Mouse (Mus musculus) kidney, embryonic 14.5 days (tissue): ENCODE results near the gene Grin2b. TPM values are rescaled to one million over a fixed set of nuclear protein-coding genes. Genes with fewer than 3 reads are reported as not detected.
"Not testable (repeated sequence)": the region's sequence is repeated elsewhere in the genome, so short reads cannot be mapped to it uniquely, and the experiment has no call there.

Experiments
- ATAC-seq: fragments of 200-750 bp; cut with Nextera tagmentation; 2 replicates; pipeline ENCODE4 v1.8.0; 2017; ENCODE audit warnings: moderate number of reproducible peaks, mild to moderate bottlenecking, moderate TSS enrichment, moderate library complexity; ENCODE audit not compliant: low FRiP score, low TSS enrichment
- H3K27ac ChIP-seq: fragments of 300-500 bp; sonication (generic); 2 replicates; pipeline ENCODE4 v1.5.1; 2014; ENCODE audit warnings: low read depth, mild to moderate bottlenecking, low read length, moderate library complexity, mixed read lengths
- H3K27me3 ChIP-seq: fragments of 300-500 bp; sonication (generic); 2 replicates; pipeline ENCODE4 v1.6.1; 2014; ENCODE audit warnings: mild to moderate bottlenecking, low read length; ENCODE audit not compliant: control insufficient read depth, insufficient read depth
- H3K36me3 ChIP-seq: fragments of 300-500 bp; sonication (generic); 2 replicates; pipeline ENCODE4 v1.6.1; 2014; ENCODE audit warnings: low read length, mixed read lengths; ENCODE audit not compliant: control insufficient read depth, insufficient read depth
- H3K4me1 ChIP-seq: fragments of 300-500 bp; sonication (generic); 2 replicates; pipeline ENCODE4 v1.6.1; 2014; ENCODE audit warnings: low read length, mixed read lengths; ENCODE audit not compliant: control insufficient read depth, insufficient read depth
- H3K4me2 ChIP-seq: fragments of 300-500 bp; sonication (generic); replicated peaks from 2 replicates; pipeline ENCODE4 v1.6.1; 2014; ENCODE audit warnings: low read depth, mild to moderate bottlenecking, low read length
- H3K4me3 ChIP-seq: fragments of 300-500 bp; sonication (generic); 2 replicates; pipeline ENCODE4 v1.5.1; 2014; ENCODE audit warnings: mild to moderate bottlenecking, low read length
- H3K9ac ChIP-seq: fragments of 300-500 bp; sonication (generic); 2 replicates; pipeline ENCODE4 v1.6.1; 2014; ENCODE audit warnings: low read depth, mild to moderate bottlenecking, low read length, moderate library complexity
- H3K9me3 ChIP-seq: fragments of 300-500 bp; sonication (generic); 2 replicates; pipeline ENCODE4 v1.6.1; 2016; ENCODE audit warnings: low read length; ENCODE audit not compliant: control insufficient read depth
- WGBS: fragments of 180-500 bp; shearing (Covaris S2); extraction: QIAGEN DNeasy Blood & Tissue Kit; methylation state at CpG from one replicate; pipeline ENCODE4 v1.1.7; 2014; 5-methylcytosine and 5-hydroxymethylcytosine counted together
- microRNA-seq: library from miRNA; unstranded; fragments of <30 nt; microRNA quantifications from one replicate; pipeline ENCODE4, GENCODE M21; 2016
- polyA plus RNA-seq: library from polyadenylated mRNA; unstranded; fragments of >200 nt; fragmentation: Nextera tagmentation; extraction: Ambion mirVana; gene quantifications from 2 replicates; pipeline ENCODE4 v1.2.1, GENCODE M21; 2014

Gene Grin2b
- polyA plus RNA-seq, 1 experiment from 2014 or later: 0.05 TPM

DNA sequence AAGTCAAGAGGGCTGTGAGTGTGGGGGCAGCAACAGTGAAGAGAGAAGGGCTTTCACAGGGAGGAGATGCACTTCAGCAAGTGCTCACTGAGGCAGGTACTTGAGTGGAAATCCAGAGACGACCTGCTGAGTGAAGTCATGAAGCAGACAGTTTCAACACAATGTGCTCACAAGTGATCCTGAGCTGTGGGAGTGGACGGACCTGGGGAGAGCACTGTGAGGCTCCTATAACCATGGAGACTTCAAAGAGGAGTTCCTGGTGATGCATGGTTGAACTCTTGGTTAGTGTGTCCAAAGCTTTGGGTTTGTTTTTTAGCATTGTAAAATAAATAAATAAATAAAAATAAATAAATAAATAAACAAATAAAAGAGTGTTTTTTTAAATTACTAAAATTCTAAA lies 489.1 kb downstream of the Grin2b start:
- 0 out of 2 replicates have a peak, but pooled peaks cover 6% of the 10 kb centered on the region for H3K4me1 ChIP-seq
- H3K27ac ChIP-seq: no peak overlapping the region
- no peak overlapping the region for H3K4me2 ChIP-seq
- H3K36me3 ChIP-seq: no peaks in the 10 kb centered on the region
- H3K27me3 ChIP-seq: no peaks in the 10 kb centered on the region
- no peaks in the 10 kb centered on the region for H3K9me3 ChIP-seq
- 0 out of 2 replicates have a peak, but pooled peaks have one; percentile 62 for ATAC-seq
- no peak overlapping the region for H3K4me3 ChIP-seq
- 30% methylated on average over 2 of the region's 2 CpGs for WGBS
- no peak overlapping the region for H3K9ac ChIP-seq

DNA sequence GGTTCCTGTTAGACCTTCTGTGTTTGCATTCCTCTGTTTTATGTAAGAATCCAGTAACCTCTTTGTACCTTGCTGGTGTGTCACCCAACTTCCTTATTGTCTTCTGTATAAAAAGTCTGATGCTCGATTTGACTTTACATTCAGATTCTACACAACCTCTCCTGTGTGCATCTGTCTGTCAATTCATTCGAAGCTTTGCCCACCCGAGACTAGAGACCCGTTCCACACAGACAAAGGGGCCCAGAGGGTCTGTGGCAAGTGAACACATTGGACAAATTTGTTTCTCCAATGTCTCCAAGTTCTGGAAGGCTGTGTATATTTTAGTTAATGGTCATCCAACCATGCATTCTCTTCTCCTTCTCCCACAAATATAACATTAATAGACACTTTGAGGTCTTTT lies 491.9 kb downstream of the Grin2b start:
- H3K9me3 ChIP-seq, H3K4me3 ChIP-seq, ATAC-seq, H3K4me1 ChIP-seq, H3K9ac ChIP-seq, H3K27me3 ChIP-seq, H3K36me3 ChIP-seq, H3K27ac ChIP-seq, H3K4me2 ChIP-seq: not testable (repeated sequence)
- 92% methylated on average over 4 of the region's 4 CpGs for WGBS

DNA sequence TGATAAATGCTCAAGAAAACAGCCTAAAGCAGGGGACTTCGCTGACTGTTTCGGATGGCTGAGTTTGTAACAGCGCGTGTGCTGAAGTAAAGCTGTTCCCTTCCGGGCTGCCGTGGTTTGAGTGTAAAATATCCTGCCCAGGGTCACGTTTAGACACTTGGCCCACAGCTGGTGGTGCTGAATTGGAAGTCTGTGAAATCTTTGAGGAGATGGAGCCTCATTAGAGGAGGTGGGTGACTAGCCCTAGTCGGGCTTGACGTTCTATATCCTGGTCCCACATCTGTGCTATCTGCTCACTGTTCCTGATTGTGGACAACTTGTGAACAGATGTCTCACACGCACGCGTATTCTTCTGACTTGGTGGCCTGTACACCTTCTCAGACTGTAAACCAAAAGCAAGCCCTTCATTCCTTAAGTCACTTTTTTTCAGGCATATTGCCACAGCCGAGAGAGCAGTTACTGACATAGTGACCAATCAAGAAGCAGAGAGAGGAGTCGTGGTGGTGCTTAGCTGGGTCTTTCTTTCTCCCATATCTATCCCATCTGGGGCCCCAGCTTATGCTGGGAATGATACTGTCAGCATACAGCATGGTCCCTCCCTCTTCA lies 493.1 kb downstream of the Grin2b start:
- ATAC-seq: peak; percentile 24; the same call in 1 of the 2 replicates
- H3K4me3 ChIP-seq: no peak overlapping the region
- 47% methylated on average over 14 of the region's 14 CpGs for WGBS

DNA sequence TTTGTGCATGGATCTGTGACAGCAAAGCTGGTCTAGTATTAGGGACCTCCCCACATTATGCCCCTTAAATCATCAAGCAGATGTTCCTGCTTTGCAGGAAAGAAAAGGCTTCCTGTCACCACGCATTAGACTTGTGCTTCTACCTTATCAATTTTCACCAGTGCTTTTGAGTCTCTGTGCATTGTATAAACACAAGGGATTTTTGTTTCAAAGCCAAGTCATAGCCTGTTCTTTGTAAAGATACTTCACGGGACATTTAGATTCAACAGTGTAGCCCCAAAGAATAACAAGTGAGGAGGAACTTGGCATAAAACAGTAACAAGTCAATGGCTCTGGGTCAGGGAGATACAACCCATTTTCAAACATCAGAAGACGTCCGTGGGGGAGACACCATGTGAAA lies 498.9 kb downstream of the Grin2b start:
- no peak for ATAC-seq
- H3K36me3 ChIP-seq: no peaks in the 10 kb centered on the region
- 24% methylated on average over 4 of the region's 4 CpGs for WGBS

More for the DNA sequence above, 493.1 kb downstream of the Grin2b start:
- no peak overlapping the region; the same call in 1 of the 2 replicates for H3K4me2 ChIP-seq
- 0 out of 2 replicates have a peak, but pooled peaks cover 6% of the 10 kb centered on the region for H3K4me1 ChIP-seq
- H3K27me3 ChIP-seq: no peaks in the 10 kb centered on the region
- H3K36me3 ChIP-seq: no peaks in the 10 kb centered on the region
- no peaks in the 10 kb centered on the region for H3K9me3 ChIP-seq
- no peak overlapping the region for H3K9ac ChIP-seq
- H3K27ac ChIP-seq: no peak overlapping the region

DNA sequence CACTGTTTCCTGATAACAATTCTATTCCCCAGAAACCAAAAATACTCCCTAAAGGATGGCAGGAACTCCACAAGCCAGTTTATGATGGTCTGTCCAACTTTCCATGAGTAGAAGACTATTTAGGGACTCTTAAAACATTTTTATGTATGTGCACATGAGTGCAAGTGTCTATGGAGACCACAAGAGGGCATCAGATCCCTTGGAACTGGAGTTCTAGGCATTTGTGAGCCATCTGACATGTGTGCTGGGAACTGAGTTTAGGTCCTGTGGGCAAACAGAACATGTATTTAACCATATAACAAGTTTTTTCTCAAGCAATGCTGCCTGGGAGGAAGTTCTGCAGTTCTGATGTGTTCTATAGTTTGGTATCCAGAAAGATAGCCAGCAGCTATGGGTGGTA lies 501.3 kb downstream of the Grin2b start:
- no peak overlapping the region for H3K9ac ChIP-seq
- no peak overlapping the region for H3K4me2 ChIP-seq
- H3K9me3 ChIP-seq: 0 out of 2 replicates have a peak, but pooled peaks cover 6% of the 10 kb centered on the region
- H3K27me3 ChIP-seq: no peaks in the 10 kb centered on the region
- H3K4me3 ChIP-seq: no peak overlapping the region
- ATAC-seq: no peak
- no peaks in the 10 kb centered on the region for H3K36me3 ChIP-seq
- no peak overlapping the region for H3K27ac ChIP-seq
- no peaks in the 10 kb centered on the region for H3K4me1 ChIP-seq

More for the DNA sequence above, 498.9 kb downstream of the Grin2b start:
- Histone ChIP-seq H3K27ac (no peak overlapping the region), H3K4me3 (no peak overlapping the region), H3K27me3 (no peaks in the 10 kb centered on the region), H3K9me3 (0 out of 2 replicates have a peak, but pooled peaks cover 6% of the 10 kb centered on the region), H3K4me2 (no peak overlapping the region), H3K4me1 (no peaks in the 10 kb centered on the region), H3K9ac (no peak overlapping the region)

Small RNA genes within 50 kb of the gene (microRNA-seq; reads per million reads assigned to microRNA genes)
- not detected for gene Gm22892

Other genes starting within 250 kb of the Grin2b start
- not detected in 2 replicates for gene Gm8994, start 154.0 kb upstream of the Grin2b start, polyA plus RNA-seq
- gene E330021D16Rik, start 242.1 kb upstream of the Grin2b start, polyA plus RNA-seq: 0.24 and 0.92 TPM in 2 replicates